Mouse (Mus musculus) brain, embryonic 14.5 days (tissue): ENCODE measurements around the gene Kdelc2.

ENCODE experiments used
- CTCF ChIP-seq: fragments of 200-500 bp; IDR thresholded peaks from 2 replicates; pipeline ENCODE4 v1.5.1; 2012; ENCODE audit warnings: inconsistent platforms, mild to moderate bottlenecking, moderate library complexity, borderline replicate concordance; ENCODE audit not compliant: insufficient read depth, insufficient read length; ENCODE audit errors: extremely low read depth
- POLR2A ChIP-seq: fragments of 200-500 bp; IDR thresholded peaks from 2 replicates; pipeline ENCODE4 v1.6.1; 2012; ENCODE audit warnings: mild to moderate bottlenecking, inconsistent platforms, borderline replicate concordance; ENCODE audit not compliant: poor library complexity, insufficient read depth, insufficient read length, severe bottlenecking; ENCODE audit errors: extremely low read depth

GRCm38 (mm10) chr9:53397685-53398387 lies 14.0 kb downstream of the Kdelc2 start:
- TF ChIP-seq CTCF: no peak
- TF ChIP-seq POLR2A: no peak
